ENCODE assay signal across 13 mouse cellular contexts in genomic region chr11:8497136-8497535, GRCm38 (mm10).
DNase-seq lines count a peak whose midpoint lies in the region; ATAC-seq lines count a peak whose summit lies in the region.
"Had no signal": no experiment of that assay in that cellular context is flagged by ENCODE, and none has a peak within 500 bp of the region (broad histone marks: within the 10 kb centered on the region; RNA-seq: fewer than 3 reads in every experiment).

No protein-coding gene starts in this region.

- H3K27me3 ChIP-seq in forebrain, embryonic 10.5 days (ENCODE audit: poor library complexity, severe bottlenecking) = no peaks in the 10 kb centered on the region
- H3K27me3 ChIP-seq in forebrain, embryonic 11.5 days (ENCODE audit: control insufficient read depth, insufficient read depth, low read length) = no peaks in the 10 kb centered on the region
- H3K27me3 ChIP-seq in hindbrain, embryonic 16.5 days (replicated peaks; ENCODE audit: control insufficient read depth, insufficient read depth, low read length) = no peaks in the 10 kb centered on the region
- H3K27me3 ChIP-seq in hindbrain, embryonic 12.5 days = no peaks in the 10 kb centered on the region
- no peaks in the 10 kb centered on the region for H3K27me3 ChIP-seq in intestine, embryonic 15.5 days (replicated peaks)
- H3K27me3 ChIP-seq in limb, embryonic 15.5 days = no peaks in the 10 kb centered on the region

- no peak for ATAC-seq in forebrain, embryonic 11.5 days (replicated peaks; ENCODE audit: low FRiP score)
- no peak for ATAC-seq in hindbrain, embryonic 16.5 days
- no peak for ATAC-seq in hindbrain, embryonic 12.5 days (ENCODE audit: low FRiP score)
- ATAC-seq in intestine, embryonic 15.5 days = 0 out of 2 replicates have a peak, but pooled peaks have one; percentile 5
- no peak for ATAC-seq in limb, embryonic 15.5 days (ENCODE audit: insufficient number of reproducible peaks, low FRiP score, low TSS enrichment, low read depth)

- H3K27ac ChIP-seq in forebrain, embryonic 10.5 days = 0 out of 2 replicates have a peak overlapping the region, but pooled peaks have one; percentile 40
- H3K27ac ChIP-seq in forebrain, embryonic 11.5 days (ENCODE audit: low read depth, low read length) = no peak overlapping the region
- peak overlapping the region; percentile 40; the same call in 1 of the 2 replicates for H3K27ac ChIP-seq in hindbrain, embryonic 16.5 days (ENCODE audit: low read depth, low read length)
- no peak overlapping the region for H3K27ac ChIP-seq in hindbrain, embryonic 12.5 days
- peak overlapping the region; percentile 62; the same call in 1 of the 2 replicates for H3K27ac ChIP-seq in intestine, embryonic 15.5 days
- peak overlapping the region; percentile 79 for H3K27ac ChIP-seq in limb, embryonic 15.5 days

- peaks cover 18% of the 10 kb centered on the region for H3K36me3 ChIP-seq in forebrain, embryonic 10.5 days (replicated peaks)
- H3K36me3 ChIP-seq in forebrain, embryonic 11.5 days (ENCODE audit: control insufficient read depth, insufficient read depth, low read length) = no peaks in the 10 kb centered on the region; the same call in 1 of the 2 replicates
- no peaks in the 10 kb centered on the region for H3K36me3 ChIP-seq in hindbrain, embryonic 16.5 days (ENCODE audit: control insufficient read depth, insufficient read depth, low read length)
- H3K36me3 ChIP-seq in hindbrain, embryonic 12.5 days = 0 out of 2 replicates have a peak, but pooled peaks cover 3% of the 10 kb centered on the region
- H3K36me3 ChIP-seq in intestine, embryonic 15.5 days = peaks cover 11% of the 10 kb centered on the region
- H3K36me3 ChIP-seq in limb, embryonic 15.5 days = peaks cover 35% of the 10 kb centered on the region
- H3K36me3 ChIP-seq: G1E had no signal

- no peak overlapping the region for H3K9ac ChIP-seq in forebrain, embryonic 11.5 days (ENCODE audit: low read length)
- H3K9ac ChIP-seq in hindbrain, embryonic 16.5 days (ENCODE audit: low read depth, low read length) = no peak overlapping the region
- H3K9ac ChIP-seq in hindbrain, embryonic 12.5 days = no peak overlapping the region
- H3K9ac ChIP-seq in intestine, embryonic 15.5 days = no peak overlapping the region
- no peak overlapping the region for H3K9ac ChIP-seq in limb, embryonic 15.5 days

- H3K4me1 ChIP-seq in forebrain, embryonic 10.5 days = no peaks in the 10 kb centered on the region
- H3K4me1 ChIP-seq in forebrain, embryonic 11.5 days (replicated peaks; ENCODE audit: control insufficient read depth, insufficient read depth, low read length) = no peaks in the 10 kb centered on the region
- H3K4me1 ChIP-seq in hindbrain, embryonic 16.5 days (ENCODE audit: control insufficient read depth, insufficient read depth, low read depth, low read length) = peaks cover 11% of the 10 kb centered on the region
- H3K4me1 ChIP-seq in hindbrain, embryonic 12.5 days = 0 out of 2 replicates have a peak, but pooled peaks cover 8% of the 10 kb centered on the region
- H3K4me1 ChIP-seq in intestine, embryonic 15.5 days (replicated peaks) = peaks cover 33% of the 10 kb centered on the region
- H3K4me1 ChIP-seq in limb, embryonic 15.5 days = peaks cover 23% of the 10 kb centered on the region

- DNase-seq in forebrain, embryonic 10.5 days (ENCODE audit: extremely low spot score, low spot score) = no peak
- DNase-seq in forebrain, embryonic 11.5 days (ENCODE audit: low spot score) = no peak
- no peak for DNase-seq in yolk sac, embryonic 10.5 days (ENCODE audit: low spot score)
- no peak for DNase-seq in MN1 (ENCODE audit: low spot score)
- DNase-seq: adrenal gland, adult 8-10 months; cerebellum, adult 11-12 months; thymus, postnatal 4 days had no signal

- H3K4me2 ChIP-seq in forebrain, embryonic 11.5 days (ENCODE audit: low read depth, low read length, severe bottlenecking) = no peak overlapping the region
- no peak overlapping the region for H3K4me2 ChIP-seq in hindbrain, embryonic 16.5 days (ENCODE audit: low read length)
- H3K4me2 ChIP-seq in hindbrain, embryonic 12.5 days (replicated peaks) = no peak overlapping the region
- no peak overlapping the region for H3K4me2 ChIP-seq in intestine, embryonic 15.5 days (replicated peaks)
- H3K4me2 ChIP-seq in limb, embryonic 15.5 days = no peak overlapping the region
- H3K4me2 ChIP-seq: midbrain, embryonic 11.5 days had no signal

- H3K9me3 ChIP-seq in forebrain, embryonic 10.5 days = no peaks in the 10 kb centered on the region
- no peaks in the 10 kb centered on the region for H3K9me3 ChIP-seq in forebrain, embryonic 11.5 days (ENCODE audit: control insufficient read depth, low read length)
- no peaks in the 10 kb centered on the region for H3K9me3 ChIP-seq in hindbrain, embryonic 16.5 days (ENCODE audit: control insufficient read depth, low read length)
- no peaks in the 10 kb centered on the region for H3K9me3 ChIP-seq in hindbrain, embryonic 12.5 days (replicated peaks)
- no peaks in the 10 kb centered on the region for H3K9me3 ChIP-seq in intestine, embryonic 15.5 days
- H3K9me3 ChIP-seq in limb, embryonic 15.5 days = no peaks in the 10 kb centered on the region

- WGBS in forebrain, embryonic 10.5 days = 85% methylated on average over 6 of the region's 6 CpGs
- WGBS in forebrain, embryonic 11.5 days = 84% methylated on average over 6 of the region's 6 CpGs
- 86% methylated on average over 6 of the region's 6 CpGs for WGBS in hindbrain, embryonic 16.5 days
- WGBS in hindbrain, embryonic 12.5 days = 85% methylated on average over 6 of the region's 6 CpGs
- WGBS in intestine, embryonic 15.5 days = 81% methylated on average over 6 of the region's 6 CpGs
- WGBS in limb, embryonic 15.5 days = 74% methylated on average over 6 of the region's 6 CpGs

- H3K4me3 ChIP-seq in forebrain, embryonic 10.5 days = no peak overlapping the region
- no peak overlapping the region for H3K4me3 ChIP-seq in forebrain, embryonic 11.5 days (ENCODE audit: low read depth, low read length)
- H3K4me3 ChIP-seq in hindbrain, embryonic 16.5 days (ENCODE audit: low read length) = no peak overlapping the region
- no peak overlapping the region for H3K4me3 ChIP-seq in hindbrain, embryonic 12.5 days
- no peak overlapping the region for H3K4me3 ChIP-seq in intestine, embryonic 15.5 days (replicated peaks)
- no peak overlapping the region for H3K4me3 ChIP-seq in limb, embryonic 15.5 days

Comparison
In these comparisons a context has a peak if more than half of its experiments do, and no peak if none do; other contexts are left out.
1. H3K27ac ChIP-seq: peak in forebrain, embryonic 10.5 days (single experiment), hindbrain, embryonic 16.5 days (single experiment), intestine, embryonic 15.5 days (single experiment) and limb, embryonic 15.5 days (single experiment); none in forebrain, embryonic 11.5 days (single experiment) and hindbrain, embryonic 12.5 days (single experiment).